Mouse (Mus musculus) bone marrow, adult 2 months (tissue): ENCODE results near the gene Ryr1.

Source experiments
- CTCF ChIP-seq: fragments of 200-500 bp; IDR thresholded peaks from 2 replicates; pipeline ENCODE4 v1.5.1; 2011; ENCODE audit warnings: low read length, control low read depth; ENCODE audit not compliant: control insufficient read depth, insufficient read depth
- POLR2A ChIP-seq: fragments of 200-500 bp; IDR thresholded peaks from 2 replicates; pipeline ENCODE4 v1.6.1; 2011; ENCODE audit warnings: low read depth, mild to moderate bottlenecking, control low read depth, low read length, borderline replicate concordance; ENCODE audit not compliant: control insufficient read depth

DNA sequence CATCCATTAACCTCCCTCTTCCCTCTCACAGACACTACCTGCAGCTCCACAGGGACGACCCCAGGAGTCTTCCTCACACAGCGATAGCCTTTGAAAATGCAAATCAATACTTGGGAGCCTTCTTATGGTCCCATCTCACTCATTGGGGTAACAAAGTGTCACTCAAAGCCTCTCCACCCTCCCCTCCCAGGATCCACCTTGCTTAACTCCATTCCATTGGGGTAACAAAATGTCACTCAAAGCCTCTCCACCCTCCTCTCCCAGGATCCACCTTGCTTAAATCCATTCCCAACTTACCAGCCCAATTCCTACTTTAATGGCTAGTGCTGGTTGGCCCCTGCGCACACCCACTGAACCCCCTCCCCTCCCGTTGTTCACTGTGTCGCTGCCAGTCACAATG is 33.3 kb upstream of the Ryr1 start:
- TF ChIP-seq CTCF (no peak), POLR2A (no peak)
